In the genomic region with DNA sequence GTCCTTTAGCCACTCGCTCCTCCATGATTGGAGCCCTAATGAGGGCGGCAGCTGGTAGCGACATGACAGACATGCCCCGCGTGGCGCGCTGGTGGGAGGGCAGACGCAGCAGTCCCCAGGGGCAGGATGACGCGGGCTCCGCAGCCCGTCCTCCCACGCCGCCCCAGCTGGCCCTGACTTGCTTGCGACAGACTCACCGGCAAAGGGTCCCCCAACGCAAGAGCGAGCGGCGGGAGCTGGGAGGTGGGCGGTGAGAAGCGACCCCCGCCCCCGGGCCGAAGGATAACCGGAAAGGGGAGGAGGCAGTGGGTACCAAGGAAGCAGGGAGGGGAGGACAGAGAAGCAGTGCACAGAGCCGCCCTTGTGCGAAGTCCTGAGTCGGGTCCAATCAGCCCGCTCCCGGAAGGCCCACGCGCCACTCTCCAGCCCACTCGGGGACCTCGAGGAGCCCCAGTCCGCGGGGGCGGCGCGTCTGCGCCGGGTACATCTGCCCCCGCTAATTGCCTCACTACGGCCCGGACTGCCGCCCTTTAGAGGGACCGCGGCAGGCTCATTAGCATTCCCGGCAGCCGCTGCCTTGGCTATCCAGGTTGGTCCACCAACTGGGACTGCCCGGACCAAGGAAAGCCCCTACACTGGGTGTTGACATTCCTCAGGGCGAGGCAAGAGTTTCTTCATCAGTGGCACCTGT, we compare ENCODE assay signal across 8 mouse cellular contexts. TPM values are rescaled to one million over a fixed set of nuclear protein-coding genes. Genes with fewer than 3 reads are reported as not detected.
DNase-seq lines count a peak whose midpoint lies in the region; ATAC-seq and TF ChIP-seq lines count a peak whose summit lies in the region.

No protein-coding gene starts in this region.

- peak overlapping the region; percentile 42 for H3K4me3 ChIP-seq in embryonic facial prominence, embryonic 11.5 days (ENCODE audit: low read depth, low read length)
- H3K4me3 ChIP-seq in heart, embryonic 11.5 days (ENCODE audit: low read depth, low read length): peak overlapping the region; percentile 51
- H3K4me3 ChIP-seq in kidney, embryonic 16.5 days (ENCODE audit: low read length): peak overlapping the region; percentile 52
- H3K4me3 ChIP-seq in limb, embryonic 14.5 days (replicated peaks; ENCODE audit: low read length): peak overlapping the region; percentile 43
- peak overlapping the region; percentile 48 for H3K4me3 ChIP-seq in neural tube, embryonic 12.5 days

- H3K27me3 ChIP-seq in embryonic facial prominence, embryonic 11.5 days (ENCODE audit: control insufficient read depth, insufficient read depth, low read length): peaks cover 4% of the 10 kb centered on the region; the same call in 1 of the 2 replicates
- peaks cover 32% of the 10 kb centered on the region for H3K27me3 ChIP-seq in heart, embryonic 11.5 days (ENCODE audit: control insufficient read depth, insufficient read depth, low read length)
- H3K27me3 ChIP-seq in kidney, embryonic 16.5 days (ENCODE audit: insufficient read depth, low read length): no peaks in the 10 kb centered on the region; the same call in 1 of the 2 replicates
- H3K27me3 ChIP-seq in limb, embryonic 14.5 days (ENCODE audit: control insufficient read depth, insufficient read depth, low read length): peaks cover 15% of the 10 kb centered on the region; the same call in 1 of the 2 replicates
- H3K27me3 ChIP-seq in neural tube, embryonic 12.5 days (replicated peaks): peaks cover 12% of the 10 kb centered on the region; the same call in 1 of the 2 replicates

- no peaks in the 10 kb centered on the region for H3K9me3 ChIP-seq in embryonic facial prominence, embryonic 11.5 days (replicated peaks; ENCODE audit: control insufficient read depth, low read length)
- no peaks in the 10 kb centered on the region for H3K9me3 ChIP-seq in heart, embryonic 11.5 days (replicated peaks; ENCODE audit: control insufficient read depth, low read length)
- no peaks in the 10 kb centered on the region for H3K9me3 ChIP-seq in kidney, embryonic 16.5 days (ENCODE audit: low read length)
- H3K9me3 ChIP-seq in limb, embryonic 14.5 days (ENCODE audit: control insufficient read depth, low read length): no peaks in the 10 kb centered on the region
- H3K9me3 ChIP-seq in neural tube, embryonic 12.5 days: no peaks in the 10 kb centered on the region

- H3K4me1 ChIP-seq in embryonic facial prominence, embryonic 11.5 days (ENCODE audit: control insufficient read depth, insufficient read depth, low read length): peaks cover 8% of the 10 kb centered on the region
- H3K4me1 ChIP-seq in heart, embryonic 11.5 days (ENCODE audit: control insufficient read depth, insufficient read depth, low read length): peaks cover 17% of the 10 kb centered on the region
- H3K4me1 ChIP-seq in kidney, embryonic 16.5 days (ENCODE audit: insufficient read depth, low read length): peaks cover 30% of the 10 kb centered on the region
- peaks cover 17% of the 10 kb centered on the region for H3K4me1 ChIP-seq in limb, embryonic 14.5 days (ENCODE audit: control insufficient read depth, insufficient read depth, low read length)
- H3K4me1 ChIP-seq in neural tube, embryonic 12.5 days: peaks cover 27% of the 10 kb centered on the region

- TF ChIP-seq POLR2A in limb, embryonic 14.5 days (IDR thresholded peaks at IDR 0.05; ENCODE audit: borderline replicate concordance, extremely low read depth, insufficient read depth, insufficient read length): no peak

- H3K36me3 ChIP-seq in embryonic facial prominence, embryonic 11.5 days (replicated peaks; ENCODE audit: control insufficient read depth, insufficient read depth, low read depth, low read length): no peaks in the 10 kb centered on the region
- H3K36me3 ChIP-seq in heart, embryonic 11.5 days (ENCODE audit: control insufficient read depth, insufficient read depth, low read length): no peaks in the 10 kb centered on the region
- H3K36me3 ChIP-seq in kidney, embryonic 16.5 days (ENCODE audit: insufficient read depth, low read length): no peaks in the 10 kb centered on the region
- no peaks in the 10 kb centered on the region for H3K36me3 ChIP-seq in limb, embryonic 14.5 days (ENCODE audit: control insufficient read depth, insufficient read depth, low read length)
- no peaks in the 10 kb centered on the region for H3K36me3 ChIP-seq in neural tube, embryonic 12.5 days

- peak; percentile 28 for DNase-seq in adrenal gland, adult 8-10 months
- DNase-seq in embryonic facial prominence, embryonic 11.5 days (ENCODE audit: low spot score): peak; percentile 52
- DNase-seq in limb, embryonic 14.5 days (ENCODE audit: low spot score): peak; percentile 16

- under 1% methylated on average over 52 of the region's 52 CpGs for WGBS in embryonic facial prominence, embryonic 11.5 days
- under 1% methylated on average over 52 of the region's 52 CpGs for WGBS in heart, embryonic 11.5 days (ENCODE audit: insufficient replicate concordance)
- under 1% methylated on average over 52 of the region's 52 CpGs for WGBS in kidney, embryonic 16.5 days
- 2% methylated on average over 49 of the region's 52 CpGs for WGBS in limb, embryonic 14.5 days
- under 1% methylated on average over 52 of the region's 52 CpGs for WGBS in neural tube, embryonic 12.5 days

- H3K27ac ChIP-seq in embryonic facial prominence, embryonic 11.5 days (replicated peaks; ENCODE audit: low read depth, low read length): peak overlapping the region; percentile 52; the same call in 1 of the 2 replicates
- H3K27ac ChIP-seq in heart, embryonic 11.5 days (ENCODE audit: low read depth, low read length): no peak overlapping the region
- no peak overlapping the region for H3K27ac ChIP-seq in kidney, embryonic 16.5 days (ENCODE audit: low read length)
- no peak overlapping the region for H3K27ac ChIP-seq in limb, embryonic 14.5 days (replicated peaks; ENCODE audit: low read depth, low read length)
- H3K27ac ChIP-seq in neural tube, embryonic 12.5 days: peak overlapping the region; percentile 58; the same call in 1 of the 2 replicates

- ATAC-seq in CD4-positive, CD25-positive, alpha-beta regulatory T cell, adult 4 months: peak; percentile 83
- peak; percentile 77 for ATAC-seq in embryonic facial prominence, embryonic 11.5 days (replicated peaks; ENCODE audit: insufficient number of reproducible peaks, low FRiP score, low TSS enrichment, low read depth)
- peak; percentile 47; the same call in 1 of the 2 replicates for ATAC-seq in heart, embryonic 11.5 days (replicated peaks; ENCODE audit: insufficient number of reproducible peaks, low FRiP score, low TSS enrichment)
- ATAC-seq in kidney, embryonic 16.5 days (ENCODE audit: low FRiP score, low TSS enrichment): peak; percentile 74
- ATAC-seq in limb, embryonic 14.5 days (ENCODE audit: low FRiP score, low read depth): no peak
- ATAC-seq in neural tube, embryonic 12.5 days (ENCODE audit: low FRiP score, low read depth): peak; percentile 76
- ATAC-seq in monocyte, adult 5-6 weeks (replicated peaks; ENCODE audit: insufficient number of reproducible peaks, low FRiP score, low TSS enrichment, poor library complexity, severe bottlenecking): no peak

- H3K4me2 ChIP-seq in embryonic facial prominence, embryonic 11.5 days (ENCODE audit: low read depth, low read length): peak overlapping the region; percentile 98
- peak overlapping the region; percentile 96 for H3K4me2 ChIP-seq in heart, embryonic 11.5 days
- peak overlapping the region; percentile 79 for H3K4me2 ChIP-seq in kidney, embryonic 16.5 days (replicated peaks; ENCODE audit: low read depth, low read length)
- peak overlapping the region; percentile 97 for H3K4me2 ChIP-seq in limb, embryonic 14.5 days (replicated peaks; ENCODE audit: low read depth, low read length, severe bottlenecking)
- H3K4me2 ChIP-seq in neural tube, embryonic 12.5 days (replicated peaks): peak overlapping the region; percentile 96

- H3K9ac ChIP-seq in embryonic facial prominence, embryonic 11.5 days (replicated peaks; ENCODE audit: low read length): peak overlapping the region; percentile 58
- peak overlapping the region; percentile 31 for H3K9ac ChIP-seq in heart, embryonic 11.5 days (ENCODE audit: low read depth, low read length)
- peak overlapping the region; percentile 40 for H3K9ac ChIP-seq in kidney, embryonic 16.5 days (replicated peaks; ENCODE audit: low read length)
- peak overlapping the region; percentile 52 for H3K9ac ChIP-seq in limb, embryonic 14.5 days (ENCODE audit: low read depth, low read length, severe bottlenecking)
- peak overlapping the region; percentile 63 for H3K9ac ChIP-seq in neural tube, embryonic 12.5 days

RNA-seq across cellular contexts. Expression of a gene that starts 46.8 kb away (rescaled TPM):
- not detected for polyA plus RNA-seq in CD4-positive, CD25-positive, alpha-beta regulatory T cell, adult 4 months (2017; shearing (Covaris generic))
- total RNA-seq in adrenal gland, adult 8-10 months (2022): 1 to 10 TPM; 2.1 to 3.1 (median 2.4) TPM
- 0.49 and 0.89 TPM in 2 replicates for polyA plus RNA-seq in embryonic facial prominence, embryonic 11.5 days (2014; fragmentation: Nextera tagmentation; extraction: Ambion mirVana)
- polyA plus RNA-seq in heart, embryonic 11.5 days (2014; fragmentation: Nextera tagmentation; extraction: Ambion mirVana): 0.34 and 0.43 TPM in 2 replicates
- polyA plus RNA-seq in kidney, embryonic 16.5 days (2015; fragmentation: Nextera tagmentation; extraction: Ambion mirVana): 3.3 and 4.4 TPM in 2 replicates
- polyA plus RNA-seq in limb, embryonic 14.5 days (2012; rRNA removed): 2.4 and 2.7 TPM in 2 replicates
- polyA plus RNA-seq in limb, embryonic 14.5 days (2014; fragmentation: Nextera tagmentation; extraction: Ambion mirVana): 0.85 and 1.5 TPM in 2 replicates
- polyA plus RNA-seq in neural tube, embryonic 12.5 days (2016; fragmentation: Nextera tagmentation; extraction: Ambion mirVana): 5.1 and 5.5 TPM in 2 replicates
- total RNA-seq in monocyte, adult 5-6 weeks (2017): not detected in 3 replicates

Comparison
In these comparisons a context has a peak if more than half of its experiments do, and no peak if none do; other contexts are left out.
1. ATAC-seq: peak in CD4-positive, CD25-positive, alpha-beta regulatory T cell, adult 4 months (single experiment), embryonic facial prominence, embryonic 11.5 days (single experiment), heart, embryonic 11.5 days (single experiment), kidney, embryonic 16.5 days (single experiment) and neural tube, embryonic 12.5 days (single experiment); none in limb, embryonic 14.5 days (single experiment) and monocyte, adult 5-6 weeks (single experiment).
2. H3K27ac ChIP-seq: peak in embryonic facial prominence, embryonic 11.5 days (single experiment) and neural tube, embryonic 12.5 days (single experiment); none in heart, embryonic 11.5 days (single experiment), kidney, embryonic 16.5 days (single experiment) and limb, embryonic 14.5 days (single experiment).
3. Peak in every context shown above with its lines, with median percentiles within 50 percentile points of each other: DNase-seq, H3K4me2 ChIP-seq, H3K4me3 ChIP-seq and H3K9ac ChIP-seq.